Mouse (Mus musculus): ENCODE data around the gene Gal3st1. TPM values are rescaled to one million over a fixed set of nuclear protein-coding genes. Genes with fewer than 3 reads are reported as not detected.

The Gal3st1 gene
- total and polyA plus RNA-seq, 3 experiments: 0.07 to 0.12 TPM; not detected in 1

GRCm38 (mm10) chr11:4036365-4037084 lies 53.1 kb downstream of the Gal3st1 start:
- H3K27ac ChIP-seq (ENCODE audit: control insufficient read depth, low read depth, low read length): no peak overlapping the region
- no peak overlapping the region for H3K9ac ChIP-seq (ENCODE audit: control insufficient read depth, low read depth, low read length, poor library complexity, severe bottlenecking)
- H3K9me3 ChIP-seq (replicated peaks; ENCODE audit: insufficient read depth, low read length): no peaks in the 10 kb centered on the region
- no peak overlapping the region for H3K4me3 ChIP-seq (ENCODE audit: control insufficient read depth in 1 of 2, insufficient read depth in 1 of 2, low read depth in 2 of 2, low read length in 2 of 2)
- H3K27me3 ChIP-seq (ENCODE audit: control insufficient read depth in 1 of 2, insufficient read depth in 2 of 2, low read length in 2 of 2): peaks cover 0 to 2% of the 10 kb centered on the region in 2 experiments; a peak in 3 of 4 replicates
- no peak for TF ChIP-seq RAD21 (IDR thresholded peaks at IDR 0.05; ENCODE audit: low read depth, low read length)
- peaks cover 0 to 12% of the 10 kb centered on the region in 2 experiments; a peak in 2 of 4 replicates for H3K4me1 ChIP-seq (ENCODE audit: control insufficient read depth in 1 of 2, insufficient read depth in 2 of 2, low read length in 2 of 2)
- no peaks in the 10 kb centered on the region for H3K79me2 ChIP-seq (ENCODE audit: control insufficient read depth, insufficient read depth, low read length, poor library complexity)
- no peak for DNase-seq (ENCODE audit: low read depth, low spot score)
- peaks cover 0 to 7% of the 10 kb centered on the region in 2 experiments; a peak in 2 of 4 replicates for H3K36me3 ChIP-seq (ENCODE audit: control insufficient read depth in 1 of 2, insufficient read depth in 2 of 2, low read length in 2 of 2)

GRCm38 (mm10) chr11:4039951-4040350 lies 56.5 kb downstream of the Gal3st1 start:
- TF ChIP-seq HCFC1 (IDR thresholded peaks at IDR 0.05; ENCODE audit: low read depth, low read length) (no peak), MXI1 (IDR thresholded peaks at IDR 0.05; ENCODE audit: low read depth, low read length) (no peak), MYC (IDR thresholded peaks at IDR 0.05; ENCODE audit: low read depth, low read length) (no peak), TBP (IDR thresholded peaks at IDR 0.05; ENCODE audit: low read depth, low read length) (no peak), E2F4 (IDR thresholded peaks at IDR 0.05; ENCODE audit: borderline replicate concordance, low read depth, low read length) (no peak), RCOR1 (IDR thresholded peaks at IDR 0.05; ENCODE audit: low read depth, low read length) (no peak), USF1 (IDR thresholded peaks at IDR 0.05; ENCODE audit: low read depth, low read length) (no peak), MAZ (IDR thresholded peaks at IDR 0.05; ENCODE audit: low read depth, low read length) (no peak), TCF12 (IDR thresholded peaks at IDR 0.05; ENCODE audit: low read depth, low read length) (no peak), BHLHE40 (IDR thresholded peaks at IDR 0.05; ENCODE audit: borderline replicate concordance, low read depth, low read length) (no peak), ELF1 (IDR thresholded peaks at IDR 0.05; ENCODE audit: low read depth, low read length) (no peak), USF2 (IDR thresholded peaks at IDR 0.05; ENCODE audit: borderline replicate concordance in 1 of 2, insufficient read depth in 1 of 2, low read depth in 1 of 2, low read length in 2 of 2) (no peak), ZNF384 (IDR thresholded peaks at IDR 0.05; ENCODE audit: low read depth, low read length) (no peak), TAL1 (IDR thresholded peaks at IDR 0.05; ENCODE audit: low read length) (no peak), EP300 (IDR thresholded peaks at IDR 0.05; ENCODE audit: low read depth in 1 of 2, low read length in 2 of 2) (no peak), CTCF (IDR thresholded peaks at IDR 0.05 in 2 of 3, conservative IDR thresholded peaks at IDR 0.05 in 1 of 3; ENCODE audit: control insufficient read depth in 1 of 3, insufficient read depth in 1 of 3, low read depth in 2 of 3, low read length in 3 of 3, poor library complexity in 1 of 3, severe bottlenecking in 1 of 3) (no peak)
- peaks cover 0 to under 1% of the 10 kb centered on the region in 2 experiments; a peak in 1 of 4 replicates for H3K4me1 ChIP-seq (ENCODE audit: control insufficient read depth in 1 of 2, insufficient read depth in 2 of 2, low read length in 2 of 2)
- H3K36me3 ChIP-seq (ENCODE audit: control insufficient read depth in 1 of 2, insufficient read depth in 2 of 2, low read length in 2 of 2): no peaks in the 10 kb centered on the region
- DNase-seq (ENCODE audit: low read depth, low spot score): no peak
- H3K79me2 ChIP-seq (ENCODE audit: control insufficient read depth, insufficient read depth, low read length, poor library complexity): no peaks in the 10 kb centered on the region
- H3K4me3 ChIP-seq (ENCODE audit: control insufficient read depth in 1 of 2, insufficient read depth in 1 of 2, low read depth in 2 of 2, low read length in 2 of 2): no peak overlapping the region
- no peak overlapping the region for H3K27ac ChIP-seq (ENCODE audit: control insufficient read depth, low read depth, low read length)
- no peaks in the 10 kb centered on the region for H3K9me3 ChIP-seq (replicated peaks; ENCODE audit: insufficient read depth, low read length)
- no peak overlapping the region for H3K9ac ChIP-seq (ENCODE audit: control insufficient read depth, low read depth, low read length, poor library complexity, severe bottlenecking)
- H3K27me3 ChIP-seq (ENCODE audit: control insufficient read depth in 1 of 2, insufficient read depth in 2 of 2, low read length in 2 of 2): peaks cover 0 to 2% of the 10 kb centered on the region in 2 experiments; a peak in 3 of 4 replicates
